Mouse (Mus musculus): ENCODE results near the gene Tmem30c. TPM values are rescaled to one million over a fixed set of nuclear protein-coding genes. Genes with fewer than 3 reads are reported as not detected.

Gene Tmem30c
- polyA plus RNA-seq, 1 experiment from 2014 or later: 0.53 TPM

DNA sequence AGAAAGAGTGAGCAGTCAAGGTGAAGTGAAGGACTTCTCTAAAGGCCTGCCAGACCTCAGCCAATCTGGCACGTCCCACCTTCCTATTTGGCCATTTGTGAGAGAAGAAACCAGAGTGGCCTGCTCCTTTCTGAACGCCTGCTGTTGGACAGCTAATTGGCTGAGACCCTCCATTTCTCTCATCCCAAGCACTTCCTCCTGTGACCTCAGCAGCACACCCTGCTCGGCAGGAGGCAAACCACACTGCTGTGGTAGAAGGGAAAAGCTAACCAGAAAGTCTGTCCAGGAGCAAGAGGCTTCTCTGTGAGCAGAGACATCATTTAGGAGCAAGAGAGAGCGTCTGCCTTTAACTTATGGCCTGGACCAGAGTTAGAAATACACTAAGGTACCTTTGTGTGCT, 24.5 kb upstream of the Tmem30c start:
- Histone ChIP-seq H3K9me3 (no peaks in the 10 kb centered on the region), H3K27me3 (replicated peaks) (no peaks in the 10 kb centered on the region), H3K4me2 (no peak overlapping the region), H3K27ac (no peak overlapping the region), H3K4me3 (no peak overlapping the region), H3K9ac (no peak overlapping the region), H3K36me3 (replicated peaks) (no peaks in the 10 kb centered on the region), H3K4me1 (no peaks in the 10 kb centered on the region)
- no peak for ATAC-seq (replicated peaks)
- WGBS: 84% methylated on average over 4 of the region's 4 CpGs

DNA sequence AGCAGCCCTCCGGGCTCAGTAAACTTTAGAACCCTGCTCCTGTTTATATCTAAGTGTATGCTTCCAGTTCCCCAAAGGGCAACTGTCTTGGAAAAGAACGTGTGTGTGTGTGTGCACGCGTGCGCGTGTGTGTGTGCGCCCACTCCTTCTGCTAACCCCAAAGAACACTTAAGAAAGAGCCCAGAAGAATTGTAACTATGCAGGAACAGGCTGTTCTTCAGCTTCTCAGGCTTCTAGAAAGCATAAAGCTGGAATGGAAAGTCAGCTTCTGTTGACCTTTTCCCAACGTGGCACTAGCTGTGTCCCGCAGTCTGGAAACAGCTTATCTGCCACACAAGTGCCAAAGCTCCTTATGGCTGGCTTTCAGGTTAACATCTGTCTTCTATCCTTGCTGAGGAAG, 22.4 kb upstream of the Tmem30c start:
- no peaks in the 10 kb centered on the region for H3K27me3 ChIP-seq (replicated peaks)
- H3K4me3 ChIP-seq: no peak overlapping the region
- H3K4me1 ChIP-seq: no peaks in the 10 kb centered on the region
- no peak overlapping the region for H3K4me2 ChIP-seq
- ATAC-seq (replicated peaks): no peak
- H3K36me3 ChIP-seq (replicated peaks): no peaks in the 10 kb centered on the region
- no peak overlapping the region for H3K27ac ChIP-seq
- 95% methylated on average over 9 of the region's 9 CpGs for WGBS
- H3K9me3 ChIP-seq: no peaks in the 10 kb centered on the region
- H3K9ac ChIP-seq: no peak overlapping the region

DNA sequence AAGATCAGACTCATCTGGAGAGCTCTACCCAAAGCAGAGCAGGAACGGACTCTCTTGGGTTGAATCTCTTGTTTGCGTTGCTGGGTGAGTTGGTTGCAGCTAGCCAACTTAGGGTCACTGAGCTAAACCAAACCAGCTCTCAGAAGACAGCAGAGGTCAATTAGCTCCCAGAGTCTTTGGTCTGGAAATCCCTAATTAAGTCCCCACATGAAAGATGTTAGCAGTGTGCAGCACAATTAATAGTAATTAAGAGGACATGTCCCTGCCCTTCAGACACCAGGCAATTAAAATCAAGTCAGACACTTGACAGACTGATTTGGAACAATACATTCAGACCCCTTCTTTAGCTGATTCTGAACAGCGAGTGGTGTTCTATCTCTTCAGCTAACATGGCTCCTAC, 21.6 kb upstream of the Tmem30c start:
- Histone ChIP-seq H3K4me1 (no peaks in the 10 kb centered on the region), H3K27ac (no peak overlapping the region), H3K9ac (no peak overlapping the region), H3K4me2 (no peak overlapping the region), H3K9me3 (no peaks in the 10 kb centered on the region), H3K27me3 (replicated peaks) (no peaks in the 10 kb centered on the region), H3K4me3 (no peak overlapping the region), H3K36me3 (replicated peaks) (no peaks in the 10 kb centered on the region)
- WGBS: 67% methylated on average over 3 of the region's 3 CpGs
- no peak for ATAC-seq (replicated peaks)

DNA sequence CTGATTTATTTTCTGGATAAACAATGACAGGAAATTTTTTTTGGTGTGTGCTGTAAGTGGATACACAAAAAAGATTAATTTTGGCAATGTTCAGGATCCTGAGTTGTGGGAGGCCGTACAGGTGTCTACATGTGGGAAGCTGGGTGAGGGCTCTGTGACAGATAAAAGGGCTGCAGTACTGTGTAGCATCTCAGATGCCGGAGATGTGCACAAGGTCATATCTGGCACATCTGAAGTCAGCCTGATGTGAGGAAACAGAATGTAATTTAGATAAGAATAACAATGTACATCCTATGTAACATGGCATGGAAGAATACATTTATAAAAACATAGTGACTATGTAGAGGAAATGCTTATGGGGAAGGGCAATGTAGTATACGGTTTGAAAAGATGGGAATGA, 20.8 kb upstream of the Tmem30c start:
- ATAC-seq (replicated peaks): no peak
- Histone ChIP-seq H3K27ac (no peak overlapping the region), H3K27me3 (replicated peaks) (no peaks in the 10 kb centered on the region), H3K9me3 (no peaks in the 10 kb centered on the region), H3K9ac (no peak overlapping the region), H3K4me3 (no peak overlapping the region), H3K4me2 (no peak overlapping the region), H3K36me3 (replicated peaks) (no peaks in the 10 kb centered on the region), H3K4me1 (no peaks in the 10 kb centered on the region)
- 91% methylated on average over 3 of the region's 3 CpGs for WGBS

DNA sequence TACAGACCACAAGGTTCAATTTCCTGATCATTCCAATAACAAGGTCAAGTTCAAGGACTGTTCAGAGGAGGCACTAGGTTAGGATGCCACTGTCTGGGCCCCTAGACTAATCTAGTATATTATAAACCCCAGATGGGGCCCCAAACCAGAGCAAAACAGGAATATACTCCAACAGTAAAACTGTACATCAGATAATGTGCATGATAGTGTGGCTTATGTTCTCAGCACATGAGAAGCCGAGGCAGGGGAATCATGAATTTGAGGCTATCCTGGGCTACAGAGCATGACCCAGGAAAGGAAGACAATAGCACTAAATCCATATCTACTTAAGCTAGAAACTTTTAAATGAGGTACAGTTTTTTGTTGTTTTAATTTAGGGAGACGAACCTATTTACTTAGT, 19.5 kb upstream of the Tmem30c start:
- Histone ChIP-seq H3K9me3 (no peaks in the 10 kb centered on the region), H3K27me3 (replicated peaks) (no peaks in the 10 kb centered on the region), H3K4me1 (no peaks in the 10 kb centered on the region), H3K4me2 (no peak overlapping the region), H3K27ac (no peak overlapping the region), H3K36me3 (replicated peaks) (no peaks in the 10 kb centered on the region), H3K9ac (no peak overlapping the region), H3K4me3 (no peak overlapping the region)
- ATAC-seq (replicated peaks): no peak
- 88% methylated on average over 2 of the region's 2 CpGs for WGBS

DNA sequence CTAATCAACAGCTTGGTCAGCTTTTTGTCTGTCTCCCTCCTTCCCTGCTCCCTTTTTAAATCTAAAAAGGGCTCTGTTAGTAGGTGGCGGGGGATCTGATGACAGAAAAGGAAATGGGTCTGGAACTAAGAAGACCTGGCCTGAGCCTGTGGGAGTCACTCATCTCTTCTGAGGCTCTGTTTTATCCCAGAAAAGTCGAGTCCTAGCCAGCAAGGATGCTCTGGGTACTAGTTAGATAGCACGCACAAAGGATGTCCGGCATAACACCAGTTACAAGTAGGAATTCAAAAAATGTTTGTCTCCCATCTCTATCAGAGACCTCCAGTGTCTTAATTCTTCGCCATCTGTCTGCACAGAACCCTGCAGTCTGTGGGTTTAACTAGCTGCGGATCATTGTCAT, 12.8 kb upstream of the Tmem30c start:
- 90% methylated on average over 6 of the region's 6 CpGs for WGBS
- H3K4me3 ChIP-seq: no peak overlapping the region
- H3K4me2 ChIP-seq: no peak overlapping the region
- ATAC-seq (replicated peaks): no peak
- no peak overlapping the region for H3K9ac ChIP-seq
- no peaks in the 10 kb centered on the region for H3K9me3 ChIP-seq
- H3K27ac ChIP-seq: no peak overlapping the region
- no peaks in the 10 kb centered on the region for H3K36me3 ChIP-seq (replicated peaks)
- H3K4me1 ChIP-seq: no peaks in the 10 kb centered on the region
- no peaks in the 10 kb centered on the region for H3K27me3 ChIP-seq (replicated peaks)

DNA sequence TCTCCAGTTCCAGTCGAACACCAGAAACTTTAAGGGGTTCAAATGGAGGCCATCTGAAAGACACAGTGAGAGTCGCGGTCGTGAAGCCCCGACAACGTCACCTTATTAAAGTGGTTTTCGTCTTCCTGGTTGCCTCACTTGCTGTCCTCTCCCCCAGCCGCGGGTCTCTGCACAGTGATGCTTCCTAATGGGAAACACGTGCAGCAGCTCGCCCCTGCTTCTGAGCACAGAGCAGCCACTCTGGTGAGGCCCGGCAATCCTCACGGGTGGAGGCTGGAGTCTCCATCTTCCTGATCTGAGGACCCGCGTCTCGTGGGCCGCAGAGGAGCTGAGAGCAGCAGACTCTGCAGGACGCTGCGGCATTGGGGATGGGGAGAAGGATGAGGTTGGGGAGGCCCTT, 11.1 kb upstream of the Tmem30c start:
- Histone ChIP-seq H3K27me3 (replicated peaks) (no peaks in the 10 kb centered on the region), H3K9ac (no peak overlapping the region), H3K9me3 (no peaks in the 10 kb centered on the region), H3K4me2 (no peak overlapping the region), H3K4me3 (no peak overlapping the region), H3K4me1 (no peaks in the 10 kb centered on the region), H3K36me3 (replicated peaks) (no peaks in the 10 kb centered on the region), H3K27ac (no peak overlapping the region)
- WGBS: 77% methylated on average over 19 of the region's 19 CpGs
- ATAC-seq (replicated peaks): 0 out of 2 replicates have a peak, but pooled peaks have one; percentile 40

DNA sequence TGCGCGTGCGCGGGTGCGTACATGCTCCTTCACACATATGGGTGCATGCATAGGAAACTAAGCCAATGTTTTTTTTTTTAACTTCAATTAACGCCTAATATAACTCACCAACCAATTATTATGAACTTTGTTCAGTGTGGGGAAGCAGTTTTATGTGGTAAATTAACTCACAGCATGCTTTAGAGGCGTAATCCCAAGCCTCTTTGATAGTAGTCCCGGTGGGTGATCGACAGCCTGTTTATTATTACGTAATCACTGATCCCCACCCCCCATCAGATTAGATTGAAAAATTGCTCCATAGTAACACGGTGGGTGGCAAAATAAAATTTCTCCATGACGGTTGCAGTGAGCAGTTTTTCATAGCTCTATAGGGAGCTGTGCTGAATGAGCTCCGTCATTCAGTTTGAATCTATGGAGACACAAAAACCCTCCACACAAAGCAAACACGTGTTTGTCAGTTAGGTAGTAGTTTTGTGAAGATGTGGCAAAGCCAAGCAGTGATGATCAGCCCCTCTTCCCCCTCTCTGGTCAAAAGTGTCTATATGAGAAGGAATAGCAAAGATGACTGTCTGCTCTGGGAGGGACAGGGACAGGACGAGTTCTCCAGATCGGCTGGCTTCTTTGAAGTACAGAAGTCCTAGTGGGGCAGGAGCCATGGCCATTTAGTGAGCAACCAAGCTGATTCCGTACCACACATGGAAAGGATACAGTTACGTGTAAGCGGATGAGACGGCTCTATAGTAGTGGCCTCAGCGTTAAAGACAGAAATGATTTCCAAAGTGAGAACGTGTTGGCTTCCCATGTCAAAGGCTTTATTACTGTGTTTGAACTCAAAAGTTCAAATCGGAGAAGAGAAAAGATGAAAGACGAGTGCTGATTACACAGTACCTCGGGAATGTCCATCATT, 10.4 kb upstream of the Tmem30c start:
- WGBS: 75% methylated on average over 25 of the region's 25 CpGs
- H3K4me2 ChIP-seq: no peak overlapping the region
- H3K36me3 ChIP-seq (replicated peaks): no peaks in the 10 kb centered on the region
- H3K9me3 ChIP-seq: no peaks in the 10 kb centered on the region
- H3K27me3 ChIP-seq (replicated peaks): no peaks in the 10 kb centered on the region
- peak; percentile 74 for ATAC-seq (replicated peaks)
- no peak overlapping the region for H3K9ac ChIP-seq
- H3K4me3 ChIP-seq: no peak overlapping the region
- H3K4me1 ChIP-seq: no peaks in the 10 kb centered on the region
- no peak overlapping the region for H3K27ac ChIP-seq

DNA sequence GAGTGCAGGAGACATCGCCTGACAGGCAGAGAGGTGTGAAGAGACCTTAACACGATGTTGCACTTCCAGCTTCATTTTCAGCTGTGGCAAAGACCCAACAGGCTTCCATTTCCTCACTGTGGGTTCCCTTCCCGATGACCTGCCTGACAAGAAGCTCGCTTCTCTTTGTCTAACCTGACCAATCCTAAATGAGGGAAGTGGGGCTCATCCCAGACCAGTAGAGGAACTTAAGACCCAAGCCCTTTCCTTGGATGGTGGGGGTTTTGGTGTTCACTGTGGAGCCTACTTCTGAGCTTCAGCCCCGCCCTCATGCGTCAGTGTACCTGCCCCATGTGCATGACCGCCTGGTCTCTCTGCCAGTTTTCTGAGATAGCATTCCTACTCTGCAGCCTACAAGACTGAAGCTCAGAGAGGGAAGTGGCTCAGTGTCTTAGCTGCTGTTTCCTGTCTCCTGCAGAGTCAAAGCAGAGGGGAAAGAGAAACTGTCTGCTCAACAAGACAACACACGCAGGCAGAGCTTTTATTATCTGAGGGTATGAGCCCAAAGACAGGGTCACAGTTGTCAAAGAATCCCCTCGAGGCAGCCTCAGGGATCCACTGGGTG, 8.9 kb upstream of the Tmem30c start:
- Histone ChIP-seq H3K4me3 (no peak overlapping the region), H3K36me3 (replicated peaks) (no peaks in the 10 kb centered on the region), H3K27ac (no peak overlapping the region), H3K4me2 (no peak overlapping the region), H3K27me3 (replicated peaks) (no peaks in the 10 kb centered on the region), H3K9ac (no peak overlapping the region), H3K9me3 (no peaks in the 10 kb centered on the region), H3K4me1 (no peaks in the 10 kb centered on the region)
- no peak for ATAC-seq (replicated peaks)
- 86% methylated on average over 9 of the region's 9 CpGs for WGBS

DNA sequence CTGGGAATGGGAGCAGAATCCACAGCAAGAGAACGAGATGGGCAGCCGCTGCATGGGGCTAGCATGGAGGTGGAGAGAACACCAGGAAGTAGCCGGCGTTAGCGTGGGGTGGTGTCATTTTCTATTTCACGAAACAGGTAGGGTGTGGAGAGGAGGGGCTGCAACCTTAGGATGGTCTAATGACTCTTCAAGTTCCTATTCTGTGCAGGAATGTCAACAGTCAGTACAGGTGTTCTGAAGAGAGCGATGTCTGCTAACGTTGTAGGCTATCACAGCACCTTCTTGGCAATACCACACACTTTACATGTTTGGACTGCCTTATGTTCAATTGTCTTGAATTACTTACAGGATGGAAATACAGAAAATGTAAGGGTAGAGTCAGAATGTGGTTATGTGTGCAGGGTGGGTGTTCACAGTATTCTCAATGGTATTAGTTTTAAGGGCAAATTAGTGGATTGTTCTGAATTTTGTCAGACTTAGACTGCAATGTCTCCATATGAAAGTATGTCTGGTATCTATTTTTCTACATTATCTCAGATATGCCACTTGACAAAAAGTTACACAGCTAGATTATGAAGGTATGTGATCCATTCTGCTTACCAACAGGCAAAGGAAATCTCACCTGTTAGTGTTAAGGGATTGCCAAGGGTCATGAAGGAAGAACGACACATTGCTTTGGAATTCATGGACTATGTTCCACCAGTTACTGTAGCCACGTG, 2.7 kb upstream of the Tmem30c start:
- no peak for ATAC-seq (replicated peaks)
- Histone ChIP-seq H3K9ac (no peak overlapping the region), H3K4me1 (no peaks in the 10 kb centered on the region), H3K27me3 (replicated peaks) (no peaks in the 10 kb centered on the region), H3K4me2 (no peak overlapping the region), H3K9me3 (no peaks in the 10 kb centered on the region), H3K27ac (no peak overlapping the region), H3K4me3 (no peak overlapping the region), H3K36me3 (replicated peaks) (no peaks in the 10 kb centered on the region)
- WGBS: 87% methylated on average over 10 of the region's 10 CpGs

DNA sequence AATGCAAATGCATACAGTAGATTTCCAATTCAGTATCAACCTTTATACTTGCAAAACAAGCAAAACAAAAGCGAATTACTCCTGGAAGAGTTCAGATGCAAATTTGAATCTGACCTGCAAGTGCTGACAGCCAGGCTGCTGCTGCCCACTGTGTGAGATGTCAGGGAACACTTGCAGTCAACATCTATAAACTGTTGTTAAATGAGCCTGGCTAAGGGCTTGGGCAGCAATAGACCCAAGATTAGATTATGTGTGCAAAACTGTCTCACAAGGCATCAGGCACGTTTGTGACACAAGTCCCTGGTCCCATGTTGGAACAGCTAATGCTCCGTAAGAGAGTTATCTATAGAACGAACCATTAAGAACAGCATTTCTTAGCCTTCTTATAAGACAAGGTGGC, 369 bp downstream of the Tmem30c start:
- H3K4me3 ChIP-seq: no peak overlapping the region
- no peak overlapping the region for H3K9ac ChIP-seq
- no peaks in the 10 kb centered on the region for H3K9me3 ChIP-seq
- H3K27me3 ChIP-seq (replicated peaks): no peaks in the 10 kb centered on the region
- no peaks in the 10 kb centered on the region for H3K4me1 ChIP-seq
- WGBS: 65% methylated on average over 4 of the region's 4 CpGs
- no peaks in the 10 kb centered on the region for H3K36me3 ChIP-seq (replicated peaks)
- no peak overlapping the region for H3K27ac ChIP-seq
- no peak for ATAC-seq (replicated peaks)
- no peak overlapping the region for H3K4me2 ChIP-seq

DNA sequence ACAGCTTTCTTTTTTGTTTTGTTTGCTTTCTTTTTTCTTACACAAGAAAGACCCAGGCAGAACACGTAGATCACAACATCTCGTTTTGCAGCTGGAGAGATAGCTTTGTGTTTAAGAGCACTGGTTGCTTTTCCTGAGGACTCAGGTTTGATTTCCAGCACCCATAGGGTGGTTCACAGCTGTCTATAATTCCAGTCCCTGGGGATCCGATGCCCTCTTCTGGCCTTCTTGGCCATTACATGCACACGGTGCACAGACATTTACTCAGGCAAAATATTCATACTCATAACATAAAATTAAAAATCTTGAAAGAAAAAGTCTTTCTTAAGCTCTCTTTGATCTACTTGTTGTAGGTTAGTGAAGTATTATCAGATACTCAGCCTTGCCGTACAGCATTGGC, 969 bp downstream of the Tmem30c start:
- Histone ChIP-seq H3K27me3 (replicated peaks) (no peaks in the 10 kb centered on the region), H3K27ac (no peak overlapping the region), H3K36me3 (replicated peaks) (no peaks in the 10 kb centered on the region), H3K9me3 (no peaks in the 10 kb centered on the region), H3K4me3 (no peak overlapping the region), H3K9ac (no peak overlapping the region), H3K4me1 (no peaks in the 10 kb centered on the region), H3K4me2 (no peak overlapping the region)
- WGBS: 92% methylated on average over 5 of the region's 5 CpGs
- ATAC-seq (replicated peaks): no peak

Data from midbrain, embryonic 15.5 days (tissue).